Mouse (Mus musculus) gastrocnemius, adult 2 months (tissue): ENCODE measurements around the gene Ddx58. TPM values are rescaled to one million over a fixed set of nuclear protein-coding genes. Genes with fewer than 3 reads are reported as not detected.

Experiments
- DNase-seq: peaks from one replicate; pipeline ENCODE4 v3.0.0; 2022
- H3K27ac ChIP-seq: fragments of 200-600 bp; 2 replicates; pipeline ENCODE4 v1.8.1; 2022; ENCODE audit warnings: mild to moderate bottlenecking
- H3K4me3 ChIP-seq: fragments of 200-600 bp; 2 replicates; pipeline ENCODE4 v1.8.1; 2022; ENCODE audit warnings: mild to moderate bottlenecking, moderate library complexity
- CTCF ChIP-seq: fragments of 200-600 bp; IDR thresholded peaks from 2 replicates; pipeline ENCODE4 v1.8.1; 2022; ENCODE audit warnings: antibody characterized with exemption, mild to moderate bottlenecking, moderate library complexity
- intact Hi-C: fragments of 180-260 bp; cut with DNase I; formaldehyde crosslinking; loops from one replicate; pipeline ENCODE4 v1.15.1; 2025
- total RNA-seq, 2 experiments: library from RNA; stranded (reverse); gene quantifications; 2 replicates each; pipeline ENCODE4 v1.2.3; 2021

Gene Ddx58
- total RNA-seq, 2 experiments from 2014 or later = 2.4 to 3.0 TPM

GRCm38 (mm10) chr4:40227131-40227530, 12.5 kb downstream of the Ddx58 start:
- no peak overlapping the region for H3K4me3 ChIP-seq
- H3K27ac ChIP-seq = no peak overlapping the region
- intact Hi-C loops = no loop called here
- no peak for DNase-seq
- TF ChIP-seq CTCF = no peak

GRCm38 (mm10) chr4:40226095-40226494, 13.5 kb downstream of the Ddx58 start:
- Histone ChIP-seq H3K27ac (no peak overlapping the region), H3K4me3 (no peak overlapping the region)
- intact Hi-C loops = no loop called here
- no peak for DNase-seq
- no peak for TF ChIP-seq CTCF

GRCm38 (mm10) chr4:40221876-40222585, 17.6 kb downstream of the Ddx58 start:
- no peak overlapping the region for H3K4me3 ChIP-seq
- TF ChIP-seq CTCF = no peak
- DNase-seq = no peak
- intact Hi-C loops = no loop called here
- no peak overlapping the region for H3K27ac ChIP-seq

- TF ChIP-seq CTCF = no peak
- DNase-seq = no peak
- Histone ChIP-seq H3K4me3 (no peak overlapping the region), H3K27ac (no peak overlapping the region)
- intact Hi-C loops = no loop called here
Measured at GRCm38 (mm10) chr4:40221004-40221760, 18.4 kb downstream of the Ddx58 start.

GRCm38 (mm10) chr4:40220437-40220836, 19.2 kb downstream of the Ddx58 start:
- intact Hi-C loops = no loop called here
- Histone ChIP-seq H3K4me3 (no peak overlapping the region), H3K27ac (no peak overlapping the region)
- TF ChIP-seq CTCF = no peak
- no peak for DNase-seq

- DNase-seq = no peak
- intact Hi-C loops = no loop called here
- TF ChIP-seq CTCF = peak; percentile 25; the same call in 1 of the 2 replicates
- H3K4me3 ChIP-seq = no peak overlapping the region
- H3K27ac ChIP-seq = no peak overlapping the region
Measured at GRCm38 (mm10) chr4:40218382-40218781, 21.2 kb downstream of the Ddx58 start.

GRCm38 (mm10) chr4:40217910-40218309, 21.7 kb downstream of the Ddx58 start:
- H3K4me3 ChIP-seq = no peak overlapping the region
- no peak overlapping the region for H3K27ac ChIP-seq
- no peak for TF ChIP-seq CTCF
- intact Hi-C loops = no loop called here
- no peak for DNase-seq

- intact Hi-C loops = no loop called here
- DNase-seq = no peak
- TF ChIP-seq CTCF = no peak
- H3K27ac ChIP-seq = no peak overlapping the region
- no peak overlapping the region for H3K4me3 ChIP-seq
Measured at GRCm38 (mm10) chr4:40212177-40212576, 27.5 kb downstream of the Ddx58 start.

GRCm38 (mm10) chr4:40207701-40208100, 31.9 kb downstream of the Ddx58 start:
- TF ChIP-seq CTCF = no peak
- H3K27ac ChIP-seq = no peak overlapping the region
- intact Hi-C loops = no loop called here
- H3K4me3 ChIP-seq = no peak overlapping the region
- DNase-seq = no peak

- DNase-seq = no peak
- intact Hi-C loops = no loop called here
- no peak for TF ChIP-seq CTCF
- Histone ChIP-seq H3K27ac (no peak overlapping the region), H3K4me3 (no peak overlapping the region)
Measured at GRCm38 (mm10) chr4:40205231-40205903, 34.3 kb downstream of the Ddx58 start.

GRCm38 (mm10) chr4:40204374-40204773, 35.3 kb downstream of the Ddx58 start:
- no peak for TF ChIP-seq CTCF
- intact Hi-C loops = no loop called here
- DNase-seq = no peak
- H3K27ac ChIP-seq = no peak overlapping the region
- H3K4me3 ChIP-seq = no peak overlapping the region

GRCm38 (mm10) chr4:40202205-40202604, 37.4 kb downstream of the Ddx58 start:
- no peak overlapping the region for H3K4me3 ChIP-seq
- H3K27ac ChIP-seq = no peak overlapping the region
- TF ChIP-seq CTCF = no peak
- intact Hi-C loops = no loop called here
- no peak for DNase-seq

GRCm38 (mm10) chr4:40195336-40195735, 44.3 kb downstream of the Ddx58 start:
- intact Hi-C loops = no loop called here
- TF ChIP-seq CTCF = no peak
- DNase-seq = no peak
- H3K27ac ChIP-seq = no peak overlapping the region
- no peak overlapping the region for H3K4me3 ChIP-seq
